Mouse (Mus musculus): ENCODE measurements around the gene Pcp2. TPM values are rescaled to one million over a fixed set of nuclear protein-coding genes. Genes with fewer than 3 reads are reported as not detected.

The Pcp2 gene
- not detected for total RNA-seq (2023)

GRCm38 (mm10) chr8:3625445-3625844, at the start of gene Pcp2:
TSS of gene Pcp2 (minus strand) at chr8:3625545.

GRCm38 (mm10) chr8:3671980-3672491, 46.7 kb upstream of the Pcp2 start, which contains the start of gene Fcor:
TSS of gene Fcor (minus strand) at chr8:3672362.

GRCm38 (mm10) chr8:3665507-3665906, 40.2 kb upstream of the Pcp2 start, which contains the start of gene Mcemp1:
TSS of gene Mcemp1 (plus strand) at chr8:3665754.

GRCm38 (mm10) chr8:3655526-3655925, 30.2 kb upstream of the Pcp2 start, which contains the start of gene Retn:
TSS of gene Retn (plus strand) at chr8:3655770.

GRCm38 (mm10) chr8:3630647-3631477, 5.5 kb upstream of the Pcp2 start, which contains the start of gene Stxbp2:
TSS of gene Stxbp2 (plus strand) at chr8:3630955.

GRCm38 (mm10) chr8:3621199-3621970, 4.0 kb downstream of the Pcp2 start, which contains the start of the genes Xab2 and Pet100:
TSS of gene Xab2 (minus strand) at chr8:3621316.
TSS of gene Pet100 (plus strand) at chr8:3621548.

GRCm38 (mm10) chr8:3586993-3587390, 38.4 kb downstream of the Pcp2 start, which contains the start of gene Camsap3:
TSS of gene Camsap3 (plus strand) at chr8:3587293.

Other genes starting within 250 kb of the Pcp2 start
- gene Arhgef18, start 232.5 kb downstream of the Pcp2 start, total RNA-seq (2023), result 100 to 1,000 TPM; 102 to 114 TPM
- gene Pex11g, start 157.9 kb downstream of the Pcp2 start, total RNA-seq (2023), result under 1 TPM; 0.27 to 0.66 TPM
- 1 to 10 TPM in 1 of 2 experiments, under 1 TPM in 1; 0.71 to 1.2 TPM for gene Tex45, start 154.7 kb downstream of the Pcp2 start, total RNA-seq (2023)
- 1 to 10 TPM; 3.3 to 4.2 TPM for gene Zfp358, start 132.4 kb downstream of the Pcp2 start, total RNA-seq (2023)
- gene Mcoln1, start 125.1 kb downstream of the Pcp2 start, total RNA-seq (2023), result 10 to 100 TPM; 27.4 to 35.4 TPM
- gene Pnpla6, start 110.2 kb downstream of the Pcp2 start, total RNA-seq (2023), result 10 to 100 TPM; 21.9 to 29.6 TPM
- not detected for gene C330021F23Rik, start 57.6 kb downstream of the Pcp2 start, total RNA-seq (2023)
- gene Camsap3, start 38.3 kb downstream of the Pcp2 start, total RNA-seq (2023), result not detected
- gene Xab2, start 4.2 kb downstream of the Pcp2 start, total RNA-seq (2023), result 10 to 100 TPM; 41.2 to 47.3 TPM
- gene Pet100, start 4.0 kb downstream of the Pcp2 start, total RNA-seq (2023), result 100 to 1,000 TPM; 117 to 126 TPM
- 100 to 1,000 TPM; 351 TPM for gene Stxbp2, start 5.4 kb upstream of the Pcp2 start, total RNA-seq (2023)
- 1 to 10 TPM in 1 of 2 experiments, under 1 TPM in 1; 0.71 to 1.1 TPM for gene Retn, start 30.2 kb upstream of the Pcp2 start, total RNA-seq (2023)
- 100 to 1,000 TPM; 302 to 336 TPM for gene Mcemp1, start 40.2 kb upstream of the Pcp2 start, total RNA-seq (2023)
- 1 to 10 TPM; 4.4 to 4.5 TPM for gene Fcor, start 46.8 kb upstream of the Pcp2 start, total RNA-seq (2023)
- gene Trappc5, start 50.8 kb upstream of the Pcp2 start, total RNA-seq (2023), result 10 to 100 TPM; 11.7 to 15.6 TPM
- under 1 TPM; 0.31 to 0.53 TPM for gene Fcer2a, start 68.6 kb upstream of the Pcp2 start, total RNA-seq (2023)
- not detected for gene Clec4g, start 95.1 kb upstream of the Pcp2 start, total RNA-seq (2023)
- gene Cd209a, start 123.4 kb upstream of the Pcp2 start, total RNA-seq (2023), result 1 to 10 TPM; 5.8 to 9.3 TPM
- gene Cd209e, start 228.8 kb upstream of the Pcp2 start, total RNA-seq (2023), result not detected

All from neutrophil, adult 59 days (primary cell).